Mouse (Mus musculus): ENCODE measurements at regions not wholly inside any gene's neighbourhood (a gene's known extent, or its start where the extent isn't known, plus 50 kb on each side); places are given as distances from the start of the nearest gene placed in this dataset.

- TF ChIP-seq CTCF (IDR thresholded peaks at IDR 0.05; ENCODE audit: low read depth) (no peak), EP300 (IDR thresholded peaks at IDR 0.05; ENCODE audit: low read depth) (no peak)
Measured at GRCm38 (mm10) chr19:44631356-44632007, 68.8 kb downstream of the Hif1an start.

All from liver, embryonic 14.5 days (tissue).